8 mouse cellular contexts compared by ENCODE assay signal in the genomic region with DNA sequence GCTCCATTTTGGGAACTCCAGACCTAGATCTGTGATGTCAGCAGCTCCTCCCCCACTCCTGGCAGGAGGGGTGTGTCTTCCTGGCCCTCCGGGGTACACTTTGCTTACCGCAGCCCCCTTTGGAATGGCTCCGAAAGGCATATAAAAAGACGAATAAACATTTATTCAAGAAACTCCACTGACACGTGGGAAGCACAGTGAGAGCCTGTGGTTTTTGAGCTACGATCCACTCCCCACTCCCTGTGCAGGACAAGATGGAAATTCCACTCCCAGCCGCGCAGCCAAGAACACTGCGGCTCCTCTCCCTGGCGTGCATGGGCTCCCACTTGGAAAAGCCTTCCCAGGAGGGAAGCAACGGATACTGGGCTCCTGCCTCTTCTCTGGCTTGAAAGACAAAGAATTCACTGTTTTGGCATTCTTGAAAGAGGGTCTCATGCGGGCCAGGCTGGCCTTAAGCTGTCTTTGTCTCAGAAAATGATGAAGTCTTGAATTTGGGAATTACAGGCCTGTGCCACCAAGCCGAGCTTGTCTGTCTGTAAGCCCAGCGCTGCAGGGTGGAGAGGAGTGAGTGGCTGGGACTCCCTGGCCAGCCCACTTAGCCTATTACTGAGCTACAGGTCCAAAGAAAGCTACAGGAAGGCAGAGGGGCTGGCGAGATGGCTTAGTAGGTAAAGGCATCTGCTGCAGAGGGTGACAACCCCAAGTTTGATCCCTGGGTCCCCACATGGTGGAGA. TPM values are rescaled to one million over a fixed set of nuclear protein-coding genes. Genes with fewer than 3 reads are reported as not detected.
DNase-seq lines count a peak whose midpoint lies in the region; ATAC-seq and TF ChIP-seq lines count a peak whose summit lies in the region.

No protein-coding gene starts in this region.

- H3K9me3 ChIP-seq in forebrain, embryonic 15.5 days: no peaks in the 10 kb centered on the region
- H3K9me3 ChIP-seq in limb, embryonic 14.5 days (ENCODE audit: control insufficient read depth, low read length): no peaks in the 10 kb centered on the region

- TF ChIP-seq POLR2A in limb, embryonic 14.5 days (IDR thresholded peaks at IDR 0.05; ENCODE audit: borderline replicate concordance, extremely low read depth, insufficient read depth, insufficient read length): no peak

- 4% methylated on average over 15 of the region's 15 CpGs for WGBS in forebrain, embryonic 15.5 days
- 17% methylated on average over 15 of the region's 15 CpGs for WGBS in limb, embryonic 14.5 days

- peak overlapping the region; percentile 53 for H3K27ac ChIP-seq in forebrain, embryonic 15.5 days (replicated peaks)
- H3K27ac ChIP-seq in limb, embryonic 14.5 days (replicated peaks; ENCODE audit: low read depth, low read length): peak overlapping the region; percentile 93

- peak; percentile 34 for DNase-seq in gastrocnemius, postnatal 14 days
- no peak for DNase-seq in gastrocnemius, postnatal 36 days
- DNase-seq in ES-CJ7 (ENCODE audit: low read depth, low spot score): peak; percentile 38
- peak; percentile 60 for DNase-seq in limb, embryonic 14.5 days (ENCODE audit: low spot score)
- no peak for DNase-seq in spleen, adult 18-20 months
- no peak for DNase-seq in thymus, postnatal 10 days (ENCODE audit: low spot score in 2 of 2)
- no peak for DNase-seq in cerebellum, postnatal 14 days

- peak; percentile 49; the same call in 1 of the 2 replicates for ATAC-seq in forebrain, embryonic 15.5 days (replicated peaks)
- ATAC-seq in limb, embryonic 14.5 days (ENCODE audit: low FRiP score, low read depth): peak; percentile 75

- intact Hi-C loops in gastrocnemius, postnatal 14 days (cut with DNase I; ENCODE audit: low total_unique reads): no loop called here
- intact Hi-C loops in gastrocnemius, postnatal 36 days (cut with DNase I): no loop called here

- H3K4me3 ChIP-seq in forebrain, embryonic 15.5 days: peak overlapping the region; percentile 15
- H3K4me3 ChIP-seq in limb, embryonic 14.5 days (replicated peaks; ENCODE audit: low read length): peak overlapping the region; percentile 4; the same call in 1 of the 2 replicates

- no peak overlapping the region; the same call in 1 of the 2 replicates for H3K9ac ChIP-seq in forebrain, embryonic 15.5 days (replicated peaks)
- H3K9ac ChIP-seq in limb, embryonic 14.5 days (ENCODE audit: low read depth, low read length, severe bottlenecking): peak overlapping the region; percentile 38

- no peaks in the 10 kb centered on the region for H3K27me3 ChIP-seq in forebrain, embryonic 15.5 days
- no peaks in the 10 kb centered on the region for H3K27me3 ChIP-seq in limb, embryonic 14.5 days (ENCODE audit: control insufficient read depth, insufficient read depth, low read length)

- peaks cover 38% of the 10 kb centered on the region for H3K4me1 ChIP-seq in forebrain, embryonic 15.5 days
- peaks cover 29% of the 10 kb centered on the region for H3K4me1 ChIP-seq in limb, embryonic 14.5 days (ENCODE audit: control insufficient read depth, insufficient read depth, low read length)

- peak overlapping the region; percentile 26 for H3K4me2 ChIP-seq in forebrain, embryonic 15.5 days (replicated peaks)
- peak overlapping the region; percentile 35 for H3K4me2 ChIP-seq in limb, embryonic 14.5 days (replicated peaks; ENCODE audit: low read depth, low read length, severe bottlenecking)

- no peaks in the 10 kb centered on the region for H3K36me3 ChIP-seq in forebrain, embryonic 15.5 days
- no peaks in the 10 kb centered on the region for H3K36me3 ChIP-seq in limb, embryonic 14.5 days (ENCODE audit: control insufficient read depth, insufficient read depth, low read length)

RNA-seq across cellular contexts. Expression of gene Fzd9, which starts 23.8 kb away (rescaled TPM):
- total RNA-seq in gastrocnemius, postnatal 14 days (2021): 10 to 100 TPM in 1 of 2 experiments, 1 to 10 TPM in 1; 9.9 to 12.1 TPM
- 10 to 100 TPM; 19.1 to 27.1 TPM for total RNA-seq in gastrocnemius, postnatal 36 days (2021)
- 14.3 and 17.4 TPM in 2 replicates for polyA plus RNA-seq in forebrain, embryonic 15.5 days (2015; fragmentation: Nextera tagmentation; extraction: Ambion mirVana)
- 31.2 and 50.0 TPM in 2 replicates for polyA plus RNA-seq in limb, embryonic 14.5 days (2012; rRNA removed)
- polyA plus RNA-seq in limb, embryonic 14.5 days (2014; fragmentation: Nextera tagmentation; extraction: Ambion mirVana): 19.4 and 23.1 TPM in 2 replicates

Comparison
In these comparisons a context has a peak if more than half of its experiments do, and no peak if none do; other contexts are left out.
1. DNase-seq: peak in gastrocnemius, postnatal 14 days (single experiment), ES-CJ7 (single experiment) and limb, embryonic 14.5 days (single experiment); none in gastrocnemius, postnatal 36 days (0 of 2), spleen, adult 18-20 months (0 of 2), thymus, postnatal 10 days (0 of 2) and cerebellum, postnatal 14 days (0 of 2).